In the genomic region with DNA sequence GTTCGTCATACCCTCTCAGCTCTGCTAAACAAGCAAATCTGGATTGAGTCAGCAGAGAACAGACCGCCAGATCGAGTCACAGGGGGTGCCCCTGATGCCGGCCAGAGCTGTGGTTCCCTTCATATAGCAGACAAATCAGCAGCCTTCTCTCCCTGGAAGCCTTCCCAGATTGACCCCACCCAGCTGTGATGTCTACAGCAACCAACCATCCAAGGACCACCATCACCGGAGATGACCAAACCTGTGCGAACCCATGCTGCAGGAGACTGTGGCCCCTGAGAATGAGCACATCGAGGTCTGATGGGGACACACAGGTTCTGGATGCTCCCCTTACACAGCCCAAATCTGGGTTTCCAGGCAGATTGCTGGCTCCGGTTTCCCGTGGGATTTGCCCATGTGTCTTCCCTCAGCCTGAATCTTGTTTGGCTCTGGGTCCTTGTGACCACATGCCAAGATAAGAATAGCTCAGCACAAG, we compare ENCODE assay signal across 8 mouse cellular contexts. TPM values are rescaled to one million over a fixed set of nuclear protein-coding genes. Genes with fewer than 3 reads are reported as not detected.
A peak's percentile ranks its signal among the peaks of the same experiment; 100 is the strongest.
DNase-seq lines count a peak whose midpoint lies in the region; ATAC-seq and TF ChIP-seq lines count a peak whose summit lies in the region.

No protein-coding gene starts in this region.

- WGBS in kidney, postnatal 0 days: 64% methylated on average over 9 of the region's 9 CpGs
- 64% methylated on average over 9 of the region's 9 CpGs for WGBS in liver, postnatal 0 days (ENCODE audit: insufficient replicate concordance)

- no peaks in the 10 kb centered on the region for H3K9me3 ChIP-seq in kidney, postnatal 0 days (replicated peaks; ENCODE audit: low read length)
- H3K9me3 ChIP-seq in liver, postnatal 0 days (ENCODE audit: low read length): no peaks in the 10 kb centered on the region

- no peak for TF ChIP-seq CTCF in kidney, postnatal 0 days (IDR thresholded peaks at IDR 0.05; ENCODE audit: low read depth)
- no peak for TF ChIP-seq CTCF in liver, postnatal 0 days (IDR thresholded peaks at IDR 0.05; ENCODE audit: low read depth)

- H3K9ac ChIP-seq in kidney, postnatal 0 days (ENCODE audit: low read depth, low read length): peak overlapping the region; percentile 91
- peak overlapping the region; percentile 90 for H3K9ac ChIP-seq in liver, postnatal 0 days (replicated peaks)

- peak overlapping the region; percentile 94 for H3K4me2 ChIP-seq in kidney, postnatal 0 days (ENCODE audit: low read length)
- H3K4me2 ChIP-seq in liver, postnatal 0 days (ENCODE audit: low read depth, low read length): peak overlapping the region; percentile 93

- no peak overlapping the region for H3K27ac ChIP-seq in kidney, postnatal 0 days
- no peak overlapping the region for H3K27ac ChIP-seq in liver, postnatal 0 days (ENCODE audit: low read depth)

- peaks cover 16% of the 10 kb centered on the region; the same call in 1 of the 2 replicates for H3K4me1 ChIP-seq in kidney, postnatal 0 days (replicated peaks; ENCODE audit: insufficient read depth, low read length)
- peaks cover 22% of the 10 kb centered on the region for H3K4me1 ChIP-seq in liver, postnatal 0 days (ENCODE audit: insufficient read depth)

- H3K36me3 ChIP-seq in kidney, postnatal 0 days (ENCODE audit: insufficient read depth, low read length): no peaks in the 10 kb centered on the region
- peaks cover 7% of the 10 kb centered on the region; the same call in 1 of the 2 replicates for H3K36me3 ChIP-seq in liver, postnatal 0 days (replicated peaks; ENCODE audit: insufficient read depth, low read length)

- no peaks in the 10 kb centered on the region for H3K27me3 ChIP-seq in kidney, postnatal 0 days (ENCODE audit: insufficient read depth, low read length)
- no peaks in the 10 kb centered on the region for H3K27me3 ChIP-seq in liver, postnatal 0 days (ENCODE audit: insufficient read depth, low read length)

- peak overlapping the region; percentile 90 for H3K4me3 ChIP-seq in kidney, postnatal 0 days (replicated peaks; ENCODE audit: low read depth, low read length)
- peak overlapping the region; percentile 81 for H3K4me3 ChIP-seq in liver, postnatal 0 days (ENCODE audit: low read depth, low read length)

- ATAC-seq in kidney, postnatal 0 days (replicated peaks; ENCODE audit: low FRiP score, low read depth): no peak
- no peak for ATAC-seq in liver, postnatal 0 days

- DNase-seq in kidney, postnatal 0 days (ENCODE audit: low spot score): no peak
- no peak for DNase-seq in kidney, adult 9 months
- DNase-seq in cerebellum, postnatal 10 days: peak; percentile 71 to 72
- peak; percentile 40 for DNase-seq in induced T-regulatory cell, adult 2 months (ENCODE audit: low read depth)
- DNase-seq in liver, postnatal 0 days: no peak
- no peak for DNase-seq in thymus, postnatal 25 days
- no peak for DNase-seq in ovary, adult 18-20 months (ENCODE audit: low spot score)
- DNase-seq in lung, postnatal 10 days: no peak

- TF ChIP-seq EP300 in liver, postnatal 0 days (IDR thresholded peaks at IDR 0.05; ENCODE audit: low read depth): no peak

RNA-seq across cellular contexts. Expression of a gene that starts 1.2 kb away (rescaled TPM):
- 73.7 and 78.2 TPM in 2 replicates for polyA plus RNA-seq in kidney, postnatal 0 days (2015; fragmentation: Nextera tagmentation; extraction: Ambion mirVana)
- 53.6 and 54.1 TPM in 2 replicates for polyA plus RNA-seq in liver, postnatal 0 days (2015; fragmentation: Nextera tagmentation; extraction: Ambion mirVana)

RNA-seq across cellular contexts. Expression of a gene that starts 8.8 kb away (rescaled TPM):
- polyA plus RNA-seq in kidney, postnatal 0 days (2015; fragmentation: Nextera tagmentation; extraction: Ambion mirVana): 9.5 and 9.8 TPM in 2 replicates
- polyA plus RNA-seq in liver, postnatal 0 days (2015; fragmentation: Nextera tagmentation; extraction: Ambion mirVana): 15.3 and 17.1 TPM in 2 replicates

RNA-seq across cellular contexts. Expression of a gene that starts 25.9 kb away (rescaled TPM):
- not detected in 2 replicates for polyA plus RNA-seq in kidney, postnatal 0 days (2015; fragmentation: Nextera tagmentation; extraction: Ambion mirVana)
- polyA plus RNA-seq in liver, postnatal 0 days (2015; fragmentation: Nextera tagmentation; extraction: Ambion mirVana): 32.4 and 32.5 TPM in 2 replicates

RNA-seq across cellular contexts. Expression of a gene that starts 29.6 kb away (rescaled TPM):
- polyA plus RNA-seq in kidney, postnatal 0 days (2015; fragmentation: Nextera tagmentation; extraction: Ambion mirVana): 12.0 and 13.3 TPM in 2 replicates
- polyA plus RNA-seq in liver, postnatal 0 days (2015; fragmentation: Nextera tagmentation; extraction: Ambion mirVana): 21.0 and 24.5 TPM in 2 replicates

Comparison
In these comparisons a context has a peak if more than half of its experiments do, and no peak if none do; other contexts are left out.
1. DNase-seq: peak in cerebellum, postnatal 10 days (2 of 2) and induced T-regulatory cell, adult 2 months (single experiment); none in kidney, postnatal 0 days (single experiment), kidney, adult 9 months (single experiment), liver, postnatal 0 days (single experiment), thymus, postnatal 25 days (single experiment), ovary, adult 18-20 months (single experiment) and lung, postnatal 10 days (single experiment).
2. RNA of a gene that starts 25.9 kb away (polyA plus RNA-seq): 32.4 to 32.5 TPM in liver, postnatal 0 days; not detected in kidney, postnatal 0 days; every median in the first group is over 10 times any median in the second.